Mouse (Mus musculus): ENCODE data around the gene Bbx.

Bbx gene

GRCm38 (mm10) chr16:50226274-50226673 is 205.9 kb downstream of the Bbx start:
- DNase-seq = no peak

- no peak for DNase-seq
Measured at GRCm38 (mm10) chr16:50224946-50225345, 207.2 kb downstream of the Bbx start.

GRCm38 (mm10) chr16:50220734-50221501 is 211.3 kb downstream of the Bbx start:
- DNase-seq = no peak

- DNase-seq = no peak
Measured at GRCm38 (mm10) chr16:50217084-50217483, 215.1 kb downstream of the Bbx start.

- no peak for DNase-seq
Measured at GRCm38 (mm10) chr16:50211727-50212126, 220.5 kb downstream of the Bbx start.

GRCm38 (mm10) chr16:50211231-50211630 is 221.0 kb downstream of the Bbx start:
- DNase-seq = no peak

GRCm38 (mm10) chr16:50210742-50211141 is 221.4 kb downstream of the Bbx start:
- no peak for DNase-seq

- no peak for DNase-seq
Measured at GRCm38 (mm10) chr16:50204944-50205343, 227.2 kb downstream of the Bbx start.

GRCm38 (mm10) chr16:50201546-50202151 is 230.5 kb downstream of the Bbx start:
- peak; percentile 21 to 70 for DNase-seq

GRCm38 (mm10) chr16:50200214-50200613 is 232.0 kb downstream of the Bbx start:
- no peak for DNase-seq

GRCm38 (mm10) chr16:50196118-50196517 is 236.1 kb downstream of the Bbx start:
- no peak for DNase-seq

- DNase-seq = no peak
Measured at GRCm38 (mm10) chr16:50192626-50193025, 239.6 kb downstream of the Bbx start.

- DNase-seq = no peak
Measured at GRCm38 (mm10) chr16:50189108-50189507, 243.1 kb downstream of the Bbx start.

- DNase-seq = no peak
Measured at GRCm38 (mm10) chr16:50186604-50187003, 245.6 kb downstream of the Bbx start.

GRCm38 (mm10) chr16:50185041-50185440 is 247.1 kb downstream of the Bbx start:
- DNase-seq = no peak

GRCm38 (mm10) chr16:50182988-50183387 is 249.2 kb downstream of the Bbx start:
- DNase-seq = no peak

GRCm38 (mm10) chr16:50182561-50182960 is 249.6 kb downstream of the Bbx start:
- DNase-seq = no peak

- no peak for DNase-seq
Measured at GRCm38 (mm10) chr16:50172760-50173159, 259.4 kb downstream of the Bbx start.

- no peak for DNase-seq
Measured at GRCm38 (mm10) chr16:50170812-50171211, 261.4 kb downstream of the Bbx start.

- DNase-seq = no peak
Measured at GRCm38 (mm10) chr16:50167983-50168299, 264.2 kb downstream of the Bbx start.

GRCm38 (mm10) chr16:50167231-50167982 is 264.8 kb downstream of the Bbx start:
- no peak for DNase-seq

GRCm38 (mm10) chr16:50160418-50161271 is 271.5 kb downstream of the Bbx start:
- no peak for DNase-seq

- no peak for DNase-seq
Measured at GRCm38 (mm10) chr16:50158546-50158945, 273.6 kb downstream of the Bbx start.

Measured in spleen, adult 18-20 months (tissue).